Mouse (Mus musculus): ENCODE results near the gene Rhog.

DNA sequence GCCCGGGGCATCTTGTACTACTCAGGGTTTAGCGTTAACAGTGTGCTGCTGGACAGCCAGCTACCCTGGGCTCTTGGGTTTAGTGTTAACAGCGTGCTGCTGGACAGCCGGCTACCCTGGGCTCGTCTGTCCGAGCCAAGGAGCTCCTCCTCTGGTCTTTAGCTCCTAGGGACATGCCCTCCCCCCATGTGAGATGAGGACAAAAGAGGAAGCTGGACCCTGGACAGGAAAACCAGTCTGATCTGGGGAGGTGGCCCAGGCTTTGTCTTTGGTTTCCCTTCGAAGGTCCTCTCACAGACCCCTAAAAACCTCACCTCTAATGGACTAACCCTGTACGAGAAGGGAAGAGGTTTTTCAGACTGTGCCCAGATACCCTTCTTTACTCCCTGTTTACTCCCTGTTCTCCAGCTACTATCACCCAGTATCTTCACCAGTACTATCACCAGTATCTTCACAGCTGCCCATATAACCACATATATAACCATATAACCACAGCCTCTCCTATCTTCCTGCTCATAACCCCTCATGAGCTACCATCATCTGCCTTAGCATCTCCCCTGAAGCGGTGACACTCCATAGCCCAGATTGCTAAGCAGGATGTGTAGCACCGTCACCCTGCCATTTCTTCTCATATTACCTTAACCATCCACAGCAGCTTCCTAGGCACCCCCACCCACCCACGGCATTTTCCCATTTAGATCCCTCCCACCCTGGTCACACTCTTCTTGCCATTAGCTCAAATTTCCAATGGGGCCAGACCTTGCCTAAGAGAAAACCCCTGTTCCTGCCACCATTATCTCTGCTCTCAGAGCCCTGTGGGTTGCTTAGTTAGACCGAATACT, 8.7 kb downstream of the Rhog start:
- TF ChIP-seq GATA1 (IDR thresholded peaks at IDR 0.05; ENCODE audit: borderline replicate concordance, low read length) (no peak), FLI1 (IDR thresholded peaks at IDR 0.05; ENCODE audit: low read length) (no peak)
